Mouse (Mus musculus): ENCODE data around the gene Nfia. TPM values are rescaled to one million over a fixed set of nuclear protein-coding genes. Genes with fewer than 3 reads are reported as not detected.

Gene Nfia
- polyA plus RNA-seq, 1 experiment from 2014 or later = 9.9 TPM

- H3K4me2 ChIP-seq (ENCODE audit: low read depth, low read length) = no peak overlapping the region
- no peak overlapping the region for H3K9ac ChIP-seq (replicated peaks)
- ATAC-seq = no peak
- no peak for DNase-seq
- no peaks in the 10 kb centered on the region for H3K9me3 ChIP-seq (ENCODE audit: low read length)
- no peaks in the 10 kb centered on the region for H3K27me3 ChIP-seq (ENCODE audit: insufficient read depth, low read length)
- H3K4me3 ChIP-seq (ENCODE audit: low read depth, low read length) = no peak overlapping the region
- H3K27ac ChIP-seq (ENCODE audit: low read depth) = no peak overlapping the region
- no peaks in the 10 kb centered on the region for H3K36me3 ChIP-seq (replicated peaks; ENCODE audit: insufficient read depth, low read length)
- peaks cover 4% of the 10 kb centered on the region for H3K4me1 ChIP-seq (ENCODE audit: insufficient read depth)
- no peak for TF ChIP-seq EP300 (IDR thresholded peaks at IDR 0.05; ENCODE audit: low read depth)
- TF ChIP-seq CTCF (IDR thresholded peaks at IDR 0.05; ENCODE audit: low read depth) = no peak
- 77% methylated on average over 10 of the region's 10 CpGs for WGBS (ENCODE audit: insufficient replicate concordance)
Measured at GRCm38 (mm10) chr4:97950341-97951071, 178.0 kb downstream of the Nfia start.

- DNase-seq (no peak), ATAC-seq (no peak)
- WGBS (ENCODE audit: insufficient replicate concordance) = 77% methylated on average over 11 of the region's 11 CpGs
- Histone ChIP-seq H3K27me3 (ENCODE audit: insufficient read depth, low read length) (no peaks in the 10 kb centered on the region), H3K9ac (replicated peaks) (no peak overlapping the region), H3K4me1 (ENCODE audit: insufficient read depth) (no peaks in the 10 kb centered on the region; the same call in 1 of the 2 replicates), H3K4me2 (ENCODE audit: low read depth, low read length) (no peak overlapping the region), H3K4me3 (ENCODE audit: low read depth, low read length) (no peak overlapping the region), H3K36me3 (replicated peaks; ENCODE audit: insufficient read depth, low read length) (no peaks in the 10 kb centered on the region), H3K27ac (ENCODE audit: low read depth) (no peak overlapping the region), H3K9me3 (ENCODE audit: low read length) (no peaks in the 10 kb centered on the region)
- TF ChIP-seq CTCF (IDR thresholded peaks at IDR 0.05; ENCODE audit: low read depth) (no peak), EP300 (IDR thresholded peaks at IDR 0.05; ENCODE audit: low read depth) (no peak)
Measured at GRCm38 (mm10) chr4:97953886-97954285, 181.4 kb downstream of the Nfia start.

GRCm38 (mm10) chr4:97958121-97958520 is 185.6 kb downstream of the Nfia start:
- no peaks in the 10 kb centered on the region for H3K4me1 ChIP-seq (ENCODE audit: insufficient read depth)
- H3K4me2 ChIP-seq (ENCODE audit: low read depth, low read length) = no peak overlapping the region
- H3K9me3 ChIP-seq (ENCODE audit: low read length) = no peaks in the 10 kb centered on the region
- no peaks in the 10 kb centered on the region for H3K27me3 ChIP-seq (ENCODE audit: insufficient read depth, low read length)
- TF ChIP-seq CTCF (IDR thresholded peaks at IDR 0.05; ENCODE audit: low read depth) = no peak
- TF ChIP-seq EP300 (IDR thresholded peaks at IDR 0.05; ENCODE audit: low read depth) = no peak
- no peak for DNase-seq
- no peak overlapping the region for H3K4me3 ChIP-seq (ENCODE audit: low read depth, low read length)
- no peak overlapping the region for H3K27ac ChIP-seq (ENCODE audit: low read depth)
- ATAC-seq = no peak
- WGBS (ENCODE audit: insufficient replicate concordance) = 83% methylated on average over 5 of the region's 5 CpGs
- H3K9ac ChIP-seq (replicated peaks) = no peak overlapping the region
- no peaks in the 10 kb centered on the region for H3K36me3 ChIP-seq (replicated peaks; ENCODE audit: insufficient read depth, low read length)

- DNase-seq (no peak), ATAC-seq (no peak)
- TF ChIP-seq EP300 (IDR thresholded peaks at IDR 0.05; ENCODE audit: low read depth) (no peak), CTCF (IDR thresholded peaks at IDR 0.05; ENCODE audit: low read depth) (no peak)
- no peaks in the 10 kb centered on the region for H3K27me3 ChIP-seq (ENCODE audit: insufficient read depth, low read length)
- no peak overlapping the region for H3K9ac ChIP-seq (replicated peaks)
- 84% methylated on average over 7 of the region's 7 CpGs for WGBS (ENCODE audit: insufficient replicate concordance)
- H3K9me3 ChIP-seq (ENCODE audit: low read length) = no peaks in the 10 kb centered on the region
- H3K27ac ChIP-seq (ENCODE audit: low read depth) = no peak overlapping the region
- H3K4me1 ChIP-seq (ENCODE audit: insufficient read depth) = no peaks in the 10 kb centered on the region
- no peak overlapping the region for H3K4me2 ChIP-seq (ENCODE audit: low read depth, low read length)
- H3K4me3 ChIP-seq (ENCODE audit: low read depth, low read length) = no peak overlapping the region
- no peaks in the 10 kb centered on the region for H3K36me3 ChIP-seq (replicated peaks; ENCODE audit: insufficient read depth, low read length)
Measured at GRCm38 (mm10) chr4:97962856-97963255, 190.3 kb downstream of the Nfia start.

- no peak for TF ChIP-seq CTCF (IDR thresholded peaks at IDR 0.05; ENCODE audit: low read depth)
- no peak for TF ChIP-seq EP300 (IDR thresholded peaks at IDR 0.05; ENCODE audit: low read depth)
- peaks cover 7% of the 10 kb centered on the region; the same call in 1 of the 2 replicates for H3K4me1 ChIP-seq (ENCODE audit: insufficient read depth)
- H3K36me3 ChIP-seq (replicated peaks; ENCODE audit: insufficient read depth, low read length) = no peaks in the 10 kb centered on the region
- H3K4me2 ChIP-seq (ENCODE audit: low read depth, low read length) = no peak overlapping the region
- no peak overlapping the region for H3K9ac ChIP-seq (replicated peaks)
- H3K9me3 ChIP-seq (ENCODE audit: low read length) = no peaks in the 10 kb centered on the region
- WGBS (ENCODE audit: insufficient replicate concordance) = 61% methylated on average over 1 of the region's 1 CpGs
- H3K27ac ChIP-seq (ENCODE audit: low read depth) = no peak overlapping the region
- no peak for ATAC-seq
- H3K27me3 ChIP-seq (ENCODE audit: insufficient read depth, low read length) = no peaks in the 10 kb centered on the region
- H3K4me3 ChIP-seq (ENCODE audit: low read depth, low read length) = no peak overlapping the region
- DNase-seq = no peak
Measured at GRCm38 (mm10) chr4:97963951-97964350, 191.4 kb downstream of the Nfia start.

GRCm38 (mm10) chr4:97968786-97969348 is 196.3 kb downstream of the Nfia start:
- DNase-seq = no peak
- Histone ChIP-seq H3K27ac (ENCODE audit: low read depth) (no peak overlapping the region), H3K4me2 (ENCODE audit: low read depth, low read length) (no peak overlapping the region), H3K4me1 (ENCODE audit: insufficient read depth) (peaks cover 7% of the 10 kb centered on the region; the same call in 1 of the 2 replicates), H3K9ac (replicated peaks) (no peak overlapping the region), H3K9me3 (ENCODE audit: low read length) (no peaks in the 10 kb centered on the region), H3K27me3 (ENCODE audit: insufficient read depth, low read length) (no peaks in the 10 kb centered on the region), H3K4me3 (ENCODE audit: low read depth, low read length) (no peak overlapping the region), H3K36me3 (replicated peaks; ENCODE audit: insufficient read depth, low read length) (0 out of 2 replicates have a peak, but pooled peaks cover 6% of the 10 kb centered on the region)
- WGBS (ENCODE audit: insufficient replicate concordance) = 79% methylated on average over 7 of the region's 7 CpGs
- no peak for TF ChIP-seq EP300 (IDR thresholded peaks at IDR 0.05; ENCODE audit: low read depth)
- TF ChIP-seq CTCF (IDR thresholded peaks at IDR 0.05; ENCODE audit: low read depth) = no peak
- ATAC-seq = no peak
